Mouse (Mus musculus) neural tube, embryonic 15.5 days (tissue): ENCODE results near the gene Anp32e. TPM values are rescaled to one million over a fixed set of nuclear protein-coding genes. Genes with fewer than 3 reads are reported as not detected.
A peak's percentile ranks its signal among the peaks of the same experiment; 100 is the strongest.

Experiments
- ATAC-seq: fragments of 200-750 bp; cut with Nextera tagmentation; 2 replicates; pipeline ENCODE4 v1.8.0; 2017; ENCODE audit warnings: mild to moderate bottlenecking, moderate TSS enrichment, moderate library complexity; ENCODE audit not compliant: low FRiP score
- H3K27ac ChIP-seq: fragments of 300-500 bp; sonication (generic); replicated peaks from 2 replicates; pipeline ENCODE4 v1.5.1; 2015; ENCODE audit warnings: mild to moderate bottlenecking, inconsistent platforms
- H3K27me3 ChIP-seq: fragments of 300-500 bp; sonication (generic); replicated peaks from 2 replicates; pipeline ENCODE4 v1.6.1; 2015; ENCODE audit warnings: inconsistent platforms
- H3K36me3 ChIP-seq: fragments of 300-500 bp; sonication (generic); 2 replicates; pipeline ENCODE4 v1.6.1; 2015; ENCODE audit warnings: inconsistent platforms
- H3K4me1 ChIP-seq: fragments of 300-500 bp; sonication (generic); 2 replicates; pipeline ENCODE4 v1.6.1; 2015; ENCODE audit warnings: inconsistent platforms
- H3K4me2 ChIP-seq: fragments of 300-500 bp; sonication (generic); 2 replicates; pipeline ENCODE4 v1.6.1; 2015; ENCODE audit warnings: inconsistent platforms, mild to moderate bottlenecking, moderate library complexity
- H3K4me3 ChIP-seq: fragments of 300-500 bp; sonication (generic); replicated peaks from 2 replicates; pipeline ENCODE4 v1.5.1; 2015; ENCODE audit warnings: mild to moderate bottlenecking, inconsistent platforms
- H3K9ac ChIP-seq: fragments of 300-500 bp; sonication (generic); replicated peaks from 2 replicates; pipeline ENCODE4 v1.6.1; 2015; ENCODE audit warnings: mild to moderate bottlenecking, inconsistent platforms
- H3K9me3 ChIP-seq: fragments of 300-500 bp; sonication (generic); replicated peaks from 2 replicates; pipeline ENCODE4 v1.6.1; 2016; ENCODE audit warnings: inconsistent platforms
- WGBS: fragments of 180-500 bp; shearing (Covaris S2); methylation state at CpG from one replicate; pipeline ENCODE4 v1.1.7; 2015; ENCODE audit warnings: mixed read lengths; 5-methylcytosine and 5-hydroxymethylcytosine counted together
- polyA plus RNA-seq: library from polyadenylated mRNA; unstranded; fragments of >200 nt; fragmentation: Nextera tagmentation; extraction: Ambion mirVana; gene quantifications from 2 replicates; pipeline ENCODE4 v1.2.1, GENCODE M21; 2015

Gene Anp32e
- polyA plus RNA-seq, 1 experiment from 2014 or later = 99.6 TPM

GRCm38 (mm10) chr3:95994975-95995801 lies 66.1 kb downstream of the Anp32e start:
- Histone ChIP-seq H3K27me3 (no peaks in the 10 kb centered on the region), H3K27ac (peak overlapping the region; percentile 98), H3K4me1 (peaks cover 43% of the 10 kb centered on the region), H3K9ac (peak overlapping the region; percentile 96), H3K4me2 (peak overlapping the region; percentile 77), H3K36me3 (peaks cover 25% of the 10 kb centered on the region), H3K4me3 (peak overlapping the region; percentile 80), H3K9me3 (no peaks in the 10 kb centered on the region)
- under 1% methylated on average over 49 of the region's 51 CpGs for WGBS
- ATAC-seq = peak; percentile 63

- H3K9me3 ChIP-seq = no peaks in the 10 kb centered on the region
- peak within 1 kb of the TSS; percentile 96 for H3K9ac ChIP-seq
- peak within 1 kb of the TSS; percentile 80 for H3K4me3 ChIP-seq
- no peaks in the 10 kb centered on the region for H3K27me3 ChIP-seq
- peak within 1 kb of the TSS; percentile 77 for H3K4me2 ChIP-seq
- ATAC-seq = peak; percentile 72
- peaks cover 18% of the 10 kb centered on the region for H3K36me3 ChIP-seq
- peaks cover 45% of the 10 kb centered on the region for H3K4me1 ChIP-seq
- peak within 1 kb of the TSS; percentile 98 for H3K27ac ChIP-seq
- under 1% methylated on average over 65 of the region's 84 CpGs for WGBS
Measured at GRCm38 (mm10) chr3:95995802-95996428, 66.9 kb downstream of the Anp32e start, which contains the start of gene Plekho1. Gene Plekho1, minus strand, starts transcription at chr3:95996001.

GRCm38 (mm10) chr3:95996451-95997073 lies 67.5 kb downstream of the Anp32e start:
- H3K4me1 ChIP-seq = peaks cover 47% of the 10 kb centered on the region
- no peak for ATAC-seq
- peaks cover 11% of the 10 kb centered on the region for H3K36me3 ChIP-seq
- H3K9me3 ChIP-seq = no peaks in the 10 kb centered on the region
- WGBS = 7% methylated on average over 6 of the region's 6 CpGs
- H3K4me2 ChIP-seq = peak overlapping the region; percentile 77
- peak overlapping the region; percentile 96 for H3K9ac ChIP-seq
- no peaks in the 10 kb centered on the region for H3K27me3 ChIP-seq
- H3K27ac ChIP-seq = peak overlapping the region; percentile 98
- peak overlapping the region; percentile 80 for H3K4me3 ChIP-seq

Other genes with a start within 250 kb of the Anp32e start
- gene Adamtsl4, start 241.3 kb upstream of the Anp32e start, polyA plus RNA-seq = 1.3 and 1.6 TPM in 2 replicates
- 11.6 and 11.8 TPM in 2 replicates for gene Ecm1, start 189.7 kb upstream of the Anp32e start, polyA plus RNA-seq
- gene Tars2, start 169.0 kb upstream of the Anp32e start, polyA plus RNA-seq = 49.4 and 52.7 TPM in 2 replicates
- 20.3 and 22.3 TPM in 2 replicates for gene Rprd2, start 110.4 kb upstream of the Anp32e start, polyA plus RNA-seq
- 32.2 and 36.3 TPM in 2 replicates for gene Prpf3, start 73.4 kb upstream of the Anp32e start, polyA plus RNA-seq
- gene Mrps21, start 57.7 kb upstream of the Anp32e start, polyA plus RNA-seq = 284 and 296 TPM in 2 replicates
- 4.3 and 4.5 TPM in 2 replicates for gene Ciart, start 47.0 kb upstream of the Anp32e start, polyA plus RNA-seq
- 23.8 and 25.3 TPM in 2 replicates for gene BC028528, start 37.2 kb upstream of the Anp32e start, polyA plus RNA-seq
- gene Aph1a, start 35.3 kb upstream of the Anp32e start, polyA plus RNA-seq = 31.0 and 39.5 TPM in 2 replicates
- 1.3 and 1.8 TPM in 2 replicates for gene Car14, start 24.6 kb upstream of the Anp32e start, polyA plus RNA-seq
- 46.7 and 48.6 TPM in 2 replicates for gene Plekho1, start 66.8 kb downstream of the Anp32e start, polyA plus RNA-seq
- 53.8 and 67.8 TPM in 2 replicates for gene Vps45, start 129.2 kb downstream of the Anp32e start, polyA plus RNA-seq
- gene Otud7b, start 175.3 kb downstream of the Anp32e start, polyA plus RNA-seq = 10.5 TPM in 2 replicates
- gene Mtmr11, start 232.8 kb downstream of the Anp32e start, polyA plus RNA-seq = 12.6 and 13.3 TPM in 2 replicates
- 127 and 150 TPM in 2 replicates for gene Sf3b4, start 243.1 kb downstream of the Anp32e start, polyA plus RNA-seq